Mouse (Mus musculus) liver, embryonic 16.5 days (tissue): Measurements from ENCODE around the gene Apof. TPM values are rescaled to one million over a fixed set of nuclear protein-coding genes. Genes with fewer than 3 reads are reported as not detected.
A peak's percentile ranks its signal among the peaks of the same experiment; 100 is the strongest.

ENCODE experiments used
- ATAC-seq: fragments of 200-750 bp; cut with Nextera tagmentation; 2 replicates; pipeline ENCODE4 v1.8.0; 2017; ENCODE audit warnings: low read depth, mild to moderate bottlenecking, moderate number of reproducible peaks, moderate library complexity
- H3K27ac ChIP-seq: fragments of 300-500 bp; sonication (generic); 2 replicates; pipeline ENCODE4 v1.5.1; 2014; ENCODE audit warnings: mild to moderate bottlenecking, low read length
- H3K27me3 ChIP-seq: fragments of 300-500 bp; sonication (generic); 2 replicates; pipeline ENCODE4 v1.6.1; 2014; ENCODE audit warnings: low read depth, low read length, mixed read lengths; ENCODE audit not compliant: control insufficient read depth, insufficient read depth
- H3K36me3 ChIP-seq: fragments of 300-500 bp; sonication (generic); 2 replicates; pipeline ENCODE4 v1.6.1; 2014; ENCODE audit warnings: mild to moderate bottlenecking; ENCODE audit not compliant: control insufficient read depth, insufficient read depth
- H3K4me1 ChIP-seq: fragments of 300-500 bp; sonication (generic); 2 replicates; pipeline ENCODE4 v1.6.1; 2014; ENCODE audit warnings: low read depth, low read length, mixed read lengths; ENCODE audit not compliant: control insufficient read depth
- H3K4me2 ChIP-seq: fragments of 300-500 bp; sonication (generic); 2 replicates; pipeline ENCODE4 v1.6.1; 2014; ENCODE audit warnings: low read depth, low read length, mixed read lengths
- H3K4me3 ChIP-seq: fragments of 300-500 bp; sonication (generic); 2 replicates; pipeline ENCODE4 v1.5.1; 2014; ENCODE audit warnings: low read depth, mild to moderate bottlenecking, low read length
- H3K9ac ChIP-seq: fragments of 300-500 bp; sonication (generic); 2 replicates; pipeline ENCODE4 v1.6.1; 2014; ENCODE audit warnings: low read depth, low read length
- H3K9me3 ChIP-seq: fragments of 300-500 bp; sonication (generic); replicated peaks from 2 replicates; pipeline ENCODE4 v1.6.1; 2016; ENCODE audit warnings: low read length; ENCODE audit not compliant: control insufficient read depth
- WGBS: fragments of 180-500 bp; shearing (Covaris S2); extraction: QIAGEN DNeasy Blood & Tissue Kit; methylation state at CpG from one replicate; pipeline ENCODE4 v1.1.7; 2014; ENCODE audit not compliant: insufficient replicate concordance; 5-methylcytosine and 5-hydroxymethylcytosine counted together
- polyA plus RNA-seq: library from polyadenylated mRNA; unstranded; fragments of >200 nt; fragmentation: Nextera tagmentation; extraction: Ambion mirVana; gene quantifications from 2 replicates; pipeline ENCODE4 v1.2.1, GENCODE M21; 2015

Apof gene
- polyA plus RNA-seq, 1 experiment from 2014 or later: 253 TPM

DNA sequence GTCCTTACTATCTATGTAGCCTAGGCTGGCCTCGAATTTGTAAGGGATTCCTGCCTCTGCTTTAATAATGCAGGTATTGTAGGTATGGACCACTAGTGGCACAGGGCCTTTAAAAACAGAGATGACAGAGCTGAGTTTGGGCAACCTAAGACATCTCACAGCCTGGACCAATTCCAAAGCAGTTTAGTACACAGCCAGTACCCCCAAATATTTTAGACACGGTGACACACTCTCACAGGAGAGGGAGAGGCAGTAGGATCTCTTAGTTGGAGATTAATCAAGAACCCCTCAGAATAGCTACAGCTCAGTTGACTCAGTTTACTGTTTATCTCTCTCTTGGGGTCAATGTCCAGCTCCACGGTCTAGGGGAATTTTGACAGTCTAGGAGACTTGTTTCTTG is 33.9 kb downstream of the Apof start:
- H3K27me3 ChIP-seq: no peaks in the 10 kb centered on the region
- ATAC-seq: no peak
- peaks cover 20% of the 10 kb centered on the region for H3K4me1 ChIP-seq
- peak overlapping the region; percentile 84 for H3K9ac ChIP-seq
- peak overlapping the region; percentile 91 for H3K27ac ChIP-seq
- 20% methylated on average over 3 of the region's 3 CpGs for WGBS
- H3K36me3 ChIP-seq: no peaks in the 10 kb centered on the region
- no peaks in the 10 kb centered on the region for H3K9me3 ChIP-seq
- H3K4me2 ChIP-seq: peak overlapping the region; percentile 78
- H3K4me3 ChIP-seq: peak overlapping the region; percentile 80

DNA sequence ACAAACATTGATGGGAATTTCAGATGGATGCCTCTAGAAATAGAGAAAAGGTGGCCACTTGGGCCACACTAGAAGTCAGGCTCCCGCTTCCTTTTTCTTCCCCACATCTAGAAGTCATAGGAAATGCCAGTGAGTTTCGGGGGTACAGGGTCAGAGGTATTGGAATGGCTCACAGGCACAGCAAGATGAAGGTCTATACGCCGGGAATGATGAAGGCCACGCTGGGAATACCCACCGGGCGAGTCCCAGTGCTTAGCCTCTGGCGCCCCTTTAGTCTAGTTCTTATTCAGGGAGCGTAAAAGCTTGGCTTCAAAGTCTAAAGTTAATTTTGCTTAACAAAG is 34.3 kb downstream of the Apof start:
- peak overlapping the region; percentile 91 for H3K27ac ChIP-seq
- 2% methylated on average over 9 of the region's 9 CpGs for WGBS
- ATAC-seq: peak; percentile 20

DNA sequence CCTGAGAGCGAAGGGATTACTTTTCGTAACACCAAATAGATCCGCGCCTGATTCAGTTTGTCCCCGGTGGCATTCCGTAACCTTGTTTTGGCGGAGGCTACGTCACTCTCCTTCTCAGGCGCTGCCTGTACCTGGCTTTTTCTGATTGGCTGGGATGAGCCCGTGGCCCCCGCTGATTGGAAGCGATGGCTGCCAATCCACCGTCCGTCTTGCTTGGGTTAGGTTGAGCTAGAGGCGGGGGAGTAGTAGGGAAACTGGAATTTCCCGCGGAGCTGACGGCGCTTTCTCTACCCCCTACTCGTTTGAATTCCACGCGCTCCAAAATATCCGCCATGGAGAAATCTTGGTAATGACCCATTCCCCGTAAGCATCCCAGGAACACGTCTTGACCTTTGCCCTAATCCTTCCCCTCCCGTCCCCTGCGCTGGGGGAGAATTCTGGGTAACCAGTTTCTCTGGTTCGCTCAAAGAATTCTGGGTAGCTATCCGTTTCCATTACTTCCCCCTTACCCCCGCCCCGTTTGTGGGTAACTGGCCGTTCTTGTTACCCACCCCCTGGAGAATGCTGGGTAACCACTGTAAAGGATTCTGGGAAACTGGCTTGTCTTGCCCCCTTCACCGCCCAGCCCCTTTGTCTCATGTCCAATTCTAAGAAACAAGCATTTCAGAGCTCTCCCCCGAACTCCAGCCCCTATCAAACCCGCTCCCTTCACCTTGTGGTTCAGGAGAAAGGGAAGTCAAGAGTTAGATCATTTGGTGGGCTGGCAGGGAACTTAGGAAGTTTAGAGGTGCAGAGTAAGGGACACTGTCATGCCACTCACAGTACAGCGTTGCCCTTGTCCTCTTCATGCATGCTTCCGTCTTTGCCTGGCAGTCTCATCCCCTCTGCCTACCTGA is 34.9 kb downstream of the Apof start, which contains the start of gene Pan2:
Gene Pan2 (plus strand): TSS at position 210 of the 896 bp plus-strand sequence.
- peak within 1 kb of the TSS; percentile 80 for H3K4me3 ChIP-seq
- H3K9ac ChIP-seq: peak within 1 kb of the TSS; percentile 84
- peak within 1 kb of the TSS; percentile 91 for H3K27ac ChIP-seq
- peaks cover 17% of the 10 kb centered on the region for H3K4me1 ChIP-seq
- under 1% methylated on average over 37 of the region's 37 CpGs for WGBS
- H3K36me3 ChIP-seq: no peaks in the 10 kb centered on the region
- peak within 1 kb of the TSS; percentile 83 for H3K4me2 ChIP-seq
- H3K9me3 ChIP-seq: no peaks in the 10 kb centered on the region
- peak; percentile 99 for ATAC-seq
- no peaks in the 10 kb centered on the region for H3K27me3 ChIP-seq

More for the DNA sequence above, 34.3 kb downstream of the Apof start:
- peak overlapping the region; percentile 80 for H3K4me3 ChIP-seq
- peak overlapping the region; percentile 78 for H3K4me2 ChIP-seq
- no peaks in the 10 kb centered on the region for H3K9me3 ChIP-seq
- no peaks in the 10 kb centered on the region for H3K27me3 ChIP-seq
- H3K4me1 ChIP-seq: peaks cover 17% of the 10 kb centered on the region
- H3K36me3 ChIP-seq: no peaks in the 10 kb centered on the region
- peak overlapping the region; percentile 84 for H3K9ac ChIP-seq

DNA sequence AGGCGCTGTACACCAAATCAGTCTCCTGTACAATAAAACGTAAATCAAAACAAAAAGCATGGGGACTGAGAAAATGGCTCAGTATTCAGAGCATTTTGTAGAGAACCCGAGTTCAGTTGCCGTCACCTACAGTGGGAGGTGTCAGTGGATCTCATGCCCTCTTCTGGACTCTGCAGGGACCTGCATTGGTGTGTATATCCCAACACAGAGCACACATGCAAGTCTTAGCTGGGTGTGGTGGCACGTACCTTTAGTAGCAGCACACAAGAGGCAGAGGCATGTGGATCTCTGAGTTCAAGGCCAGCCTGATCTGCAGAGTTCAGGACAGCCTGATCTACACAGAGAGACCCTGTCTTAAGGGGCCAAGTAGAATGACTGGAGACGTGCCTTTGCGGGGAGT is 41.2 kb downstream of the Apof start:
- WGBS: 81% methylated on average over 7 of the region's 7 CpGs
- H3K36me3 ChIP-seq: peaks cover 14% of the 10 kb centered on the region
- no peaks in the 10 kb centered on the region for H3K9me3 ChIP-seq
- H3K9ac ChIP-seq: no peak overlapping the region
- no peak overlapping the region for H3K4me3 ChIP-seq
- H3K4me1 ChIP-seq: no peaks in the 10 kb centered on the region
- H3K4me2 ChIP-seq: no peak overlapping the region
- H3K27me3 ChIP-seq: no peaks in the 10 kb centered on the region
- ATAC-seq: no peak
- no peak overlapping the region for H3K27ac ChIP-seq

DNA sequence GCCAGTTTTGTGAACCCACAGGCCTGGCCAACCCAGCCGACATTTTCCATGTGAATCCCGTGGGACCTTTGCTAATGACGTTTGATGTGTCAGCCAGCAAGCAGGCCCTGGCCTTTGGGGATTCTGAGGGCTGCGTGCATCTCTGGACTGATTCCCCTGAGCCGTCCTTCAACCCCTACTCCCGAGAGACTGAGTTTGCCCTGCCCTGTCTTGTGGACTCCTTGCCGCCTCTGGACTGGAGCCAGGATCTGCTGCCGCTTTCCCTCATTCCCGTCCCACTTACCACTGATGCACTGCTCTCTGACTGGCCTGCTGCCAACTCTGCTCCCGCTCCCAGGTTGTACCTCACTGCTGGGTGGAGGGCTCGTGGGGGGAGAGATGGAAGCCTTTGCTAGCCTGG is 41.7 kb downstream of the Apof start:
- no peak for ATAC-seq
- H3K4me3 ChIP-seq: no peak overlapping the region
- H3K27ac ChIP-seq: no peak overlapping the region
- H3K36me3 ChIP-seq: peaks cover 14% of the 10 kb centered on the region
- no peaks in the 10 kb centered on the region for H3K9me3 ChIP-seq
- H3K27me3 ChIP-seq: no peaks in the 10 kb centered on the region
- H3K9ac ChIP-seq: no peak overlapping the region
- H3K4me1 ChIP-seq: no peaks in the 10 kb centered on the region
- WGBS: 83% methylated on average over 11 of the region's 11 CpGs
- H3K4me2 ChIP-seq: no peak overlapping the region

DNA sequence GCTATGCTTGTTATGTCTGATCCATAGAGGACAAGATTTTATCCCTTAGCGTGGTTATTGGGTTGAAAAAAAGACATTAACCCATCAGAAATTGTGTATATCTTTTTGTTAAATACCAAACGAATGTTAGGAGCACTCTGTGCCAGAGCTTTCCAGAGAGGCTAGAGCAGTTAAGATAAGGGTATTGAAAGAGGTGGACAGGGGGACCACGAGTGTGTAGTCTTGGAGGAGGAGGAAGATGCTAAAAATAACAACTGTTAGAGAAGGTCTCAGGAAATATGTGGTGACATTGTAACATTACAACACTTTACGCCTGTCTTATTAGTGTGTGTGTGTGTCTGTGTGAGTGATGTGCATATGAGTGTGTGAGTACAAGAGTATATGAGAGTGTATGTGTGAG is 42.4 kb downstream of the Apof start:
- Histone ChIP-seq H3K9ac (no peak overlapping the region), H3K9me3 (no peaks in the 10 kb centered on the region), H3K4me3 (no peak overlapping the region), H3K4me2 (no peak overlapping the region), H3K27me3 (no peaks in the 10 kb centered on the region), H3K36me3 (peaks cover 17% of the 10 kb centered on the region), H3K4me1 (0 out of 2 replicates have a peak, but pooled peaks cover 3% of the 10 kb centered on the region), H3K27ac (no peak overlapping the region)
- ATAC-seq: no peak
- WGBS: 47% methylated on average over 4 of the region's 4 CpGs

DNA sequence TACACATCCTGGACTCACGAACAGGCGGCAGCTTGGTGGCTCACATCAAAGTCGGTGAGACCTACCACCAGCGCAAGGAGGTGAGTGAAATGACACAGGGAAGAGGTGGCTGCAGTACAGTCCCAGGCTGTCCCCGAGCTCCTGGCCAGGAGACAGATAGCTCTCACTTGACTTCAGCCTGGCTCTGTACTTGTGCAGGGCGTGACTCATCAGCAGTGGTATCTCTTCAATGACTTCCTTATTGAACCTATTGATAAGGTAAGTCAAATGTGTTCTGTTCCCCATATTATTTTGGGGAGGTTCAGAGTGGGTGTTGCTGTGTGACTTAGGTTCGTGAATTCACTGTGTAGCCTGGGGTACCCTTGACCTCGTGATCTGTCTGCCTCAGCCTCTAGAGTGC is 47.1 kb downstream of the Apof start:
- H3K9ac ChIP-seq: no peak overlapping the region
- no peak overlapping the region for H3K27ac ChIP-seq
- WGBS: 67% methylated on average over 8 of the region's 8 CpGs
- H3K4me3 ChIP-seq: no peak overlapping the region
- H3K4me2 ChIP-seq: no peak overlapping the region
- H3K36me3 ChIP-seq: peaks cover 41% of the 10 kb centered on the region
- ATAC-seq: peak; percentile 69
- no peaks in the 10 kb centered on the region for H3K27me3 ChIP-seq
- no peaks in the 10 kb centered on the region for H3K9me3 ChIP-seq
- 0 out of 2 replicates have a peak, but pooled peaks cover 3% of the 10 kb centered on the region for H3K4me1 ChIP-seq

Other genes with a start within 250 kb of the Apof start
- 301 and 339 TPM in 2 replicates for gene Naca, start 233.1 kb upstream of the Apof start, polyA plus RNA-seq
- 171 and 201 TPM in 2 replicates for gene Ptges3, start 209.7 kb upstream of the Apof start, polyA plus RNA-seq
- 1,845 and 1,875 TPM in 2 replicates for gene Atp5b, start 185.4 kb upstream of the Apof start, polyA plus RNA-seq
- gene Baz2a, start 177.1 kb upstream of the Apof start, polyA plus RNA-seq: 5.4 and 6.0 TPM in 2 replicates
- 5.5 and 7.3 TPM in 2 replicates for gene Rbms2, start 88.4 kb upstream of the Apof start, polyA plus RNA-seq
- gene Gls2, start 74.2 kb upstream of the Apof start, polyA plus RNA-seq: 14.8 and 21.4 TPM in 2 replicates
- gene Spryd4, start 56.9 kb upstream of the Apof start, polyA plus RNA-seq: 28.0 and 30.8 TPM in 2 replicates
- gene Mip, start 42.8 kb upstream of the Apof start, polyA plus RNA-seq: 0.05 TPM in 1 of 2 replicates, not detected in the other
- gene Timeless, start 36.6 kb upstream of the Apof start, polyA plus RNA-seq: 23.5 and 23.6 TPM in 2 replicates
- gene Apon, start 14.6 kb upstream of the Apof start, polyA plus RNA-seq: 1.4 and 1.9 TPM in 2 replicates
- 7.8 and 9.5 TPM in 2 replicates for gene Stat2, start 1.9 kb downstream of the Apof start, polyA plus RNA-seq
- gene Il23a, start 30.1 kb downstream of the Apof start, polyA plus RNA-seq: 0.06 and 0.12 TPM in 2 replicates
- 13.2 and 14.8 TPM in 2 replicates for gene Pan2, start 34.7 kb downstream of the Apof start, polyA plus RNA-seq
- 86.6 and 92.8 TPM in 2 replicates for gene Cnpy2, start 53.8 kb downstream of the Apof start, polyA plus RNA-seq
- gene Cs, start 69.1 kb downstream of the Apof start, polyA plus RNA-seq: 102 and 107 TPM in 2 replicates
- gene Coq10a, start 100.3 kb downstream of the Apof start, polyA plus RNA-seq: 0.65 and 0.96 TPM in 2 replicates
- 4.0 and 4.3 TPM in 2 replicates for gene Ankrd52, start 108.4 kb downstream of the Apof start, polyA plus RNA-seq
- gene Slc39a5, start 132.6 kb downstream of the Apof start, polyA plus RNA-seq: 76.8 and 88.2 TPM in 2 replicates
- 31.6 and 31.7 TPM in 2 replicates for gene Nabp2, start 142.8 kb downstream of the Apof start, polyA plus RNA-seq
- gene Rnf41, start 143.0 kb downstream of the Apof start, polyA plus RNA-seq: 8.3 and 8.5 TPM in 2 replicates
- gene Smarcc2, start 190.6 kb downstream of the Apof start, polyA plus RNA-seq: 20.3 and 22.6 TPM in 2 replicates
- gene Myl6, start 225.5 kb downstream of the Apof start, polyA plus RNA-seq: 448 and 465 TPM in 2 replicates
- gene Myl6b, start 230.0 kb downstream of the Apof start, polyA plus RNA-seq: 1.8 and 2.0 TPM in 2 replicates